Mouse (Mus musculus) kidney, adult 2 months (tissue): ENCODE data around the gene Cyth2.

Source experiments
- CTCF ChIP-seq: fragments of 200-500 bp; conservative IDR thresholded peaks from 2 replicates; pipeline ENCODE4 v1.5.1; 2011; ENCODE audit warnings: low read depth, mild to moderate bottlenecking, control low read depth, low read length, moderate library complexity, mixed read lengths; ENCODE audit not compliant: insufficient read depth, insufficient read length
- POLR2A ChIP-seq: fragments of 200-500 bp; IDR thresholded peaks from one replicate; pipeline ENCODE4 v1.6.1; 2011; ENCODE audit warnings: low read depth, low read length, control low read depth

DNA sequence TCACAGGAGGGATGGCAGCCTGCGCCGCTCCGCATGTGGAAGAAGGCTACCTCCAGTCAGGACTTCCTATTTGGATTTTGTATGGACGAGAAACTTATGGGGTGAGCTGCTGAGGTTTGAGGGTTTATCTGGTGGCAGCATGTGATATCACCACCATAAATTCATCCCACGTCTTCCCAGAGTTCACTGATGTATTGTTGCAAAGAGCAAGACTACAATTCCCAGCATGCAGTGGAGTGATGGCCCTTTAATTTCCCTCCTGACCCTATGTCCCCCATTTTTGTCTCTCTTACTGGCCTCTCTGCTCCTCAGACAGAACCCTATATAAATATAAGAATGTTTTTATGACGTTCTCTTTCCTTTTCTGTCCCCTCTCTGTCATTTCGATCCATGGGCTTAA lies 48.4 kb upstream of the Cyth2 start:
- TF ChIP-seq CTCF, result no peak
- TF ChIP-seq POLR2A, result no peak
